Mouse (Mus musculus): ENCODE data around the gene Syne2. TPM values are rescaled to one million over a fixed set of nuclear protein-coding genes. Genes with fewer than 3 reads are reported as not detected.

The Syne2 gene
- total and polyA plus RNA-seq, 3 experiments, result 3.9 to 7.5 (median 4.9) TPM

DNA sequence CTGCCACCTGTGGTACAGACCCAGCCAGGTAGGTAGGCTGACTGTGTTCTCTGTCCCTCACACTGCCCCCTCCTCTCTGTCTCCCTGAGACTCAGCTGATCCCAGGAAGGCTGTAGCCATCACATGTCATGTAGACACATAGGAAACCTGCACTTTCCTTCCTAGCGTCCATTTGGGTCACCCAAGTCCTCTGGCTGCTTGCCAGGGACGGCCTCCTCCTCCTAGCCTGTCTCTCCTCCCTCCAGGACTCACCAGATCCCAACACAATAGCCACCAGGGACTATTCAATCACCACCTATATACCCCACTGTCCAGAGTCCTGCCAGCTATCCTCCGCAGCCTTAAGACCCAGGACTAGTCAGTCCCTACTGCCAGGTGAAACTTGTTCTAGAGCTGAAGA is 293.1 kb downstream of the Syne2 start:
- Histone ChIP-seq H3K27me3 (replicated peaks) (no peaks in the 10 kb centered on the region), H3K9me3 (replicated peaks; ENCODE audit: low read length) (no peaks in the 10 kb centered on the region), H3K4me2 (ENCODE audit: insufficient read depth, low read depth, poor library complexity, severe bottlenecking) (no peak overlapping the region), H3K4me1 (ENCODE audit: control insufficient read depth in 1 of 2, insufficient read depth in 2 of 2) (peaks cover 10 to 18% of the 10 kb centered on the region in 2 experiments; a peak in 3 of 4 replicates), H3K4me3 (replicated peaks in 1 of 3; ENCODE audit: low read depth in 2 of 3, low read length in 2 of 3, poor library complexity in 1 of 3) (no peak overlapping the region), H3K27ac (ENCODE audit: insufficient read depth, low read depth) (no peak overlapping the region), H3K9ac (ENCODE audit: insufficient read depth, low read depth) (no peak overlapping the region), H3K36me3 (replicated peaks in 1 of 2; ENCODE audit: control insufficient read depth in 1 of 2, insufficient read depth in 1 of 2, low read length in 1 of 2) (peaks cover 0 to 31% of the 10 kb centered on the region in 2 experiments), H3K79me2 (replicated peaks; ENCODE audit: control insufficient read depth, extremely low read depth, insufficient read depth, poor library complexity, severe bottlenecking) (no peaks in the 10 kb centered on the region)
- no peak for TF ChIP-seq GABPA (IDR thresholded peaks at IDR 0.05; ENCODE audit: insufficient replicate concordance, low read depth, low read length)
- no peak for TF ChIP-seq MXI1 (IDR thresholded peaks at IDR 0.05; ENCODE audit: low read depth, low read length)
- no peak for TF ChIP-seq USF2 (conservative IDR thresholded peaks at IDR 0.05; ENCODE audit: low read depth, low read length)
- TF ChIP-seq MAX (IDR thresholded peaks at IDR 0.05; ENCODE audit: low read length), result no peak
- no peak for TF ChIP-seq E2F4 (IDR thresholded peaks at IDR 0.05; ENCODE audit: insufficient replicate concordance, low read depth, low read length)
- no peak for TF ChIP-seq TCF12 (IDR thresholded peaks at IDR 0.05; ENCODE audit: low read depth, low read length)
- TF ChIP-seq HCFC1 (IDR thresholded peaks at IDR 0.05; ENCODE audit: low read depth, low read length), result no peak
- no peak for TF ChIP-seq NELFE (IDR thresholded peaks at IDR 0.05; ENCODE audit: low read depth, low read length)
- no peak for TF ChIP-seq ELF1 (IDR thresholded peaks at IDR 0.05; ENCODE audit: low read depth, low read length)
- no peak for TF ChIP-seq MAZ (IDR thresholded peaks at IDR 0.05; ENCODE audit: low read depth, low read length)
- TF ChIP-seq SIN3A (IDR thresholded peaks at IDR 0.05; ENCODE audit: low read length), result no peak
- no peak for TF ChIP-seq JUND (conservative IDR thresholded peaks at IDR 0.05; ENCODE audit: low read depth, low read length)
- TF ChIP-seq USF1 (IDR thresholded peaks at IDR 0.05; ENCODE audit: low read depth, low read length), result no peak
- TF ChIP-seq MYC (IDR thresholded peaks at IDR 0.05; ENCODE audit: low read depth, low read length), result no peak
- no peak for TF ChIP-seq BHLHE40 (IDR thresholded peaks at IDR 0.05; ENCODE audit: low read depth, low read length)
- TF ChIP-seq ZC3H11A (IDR thresholded peaks at IDR 0.05; ENCODE audit: low read depth, low read length), result no peak
- TF ChIP-seq RAD21 (IDR thresholded peaks at IDR 0.05; ENCODE audit: low read depth, low read length), result no peak
- TF ChIP-seq ZMIZ1 (IDR thresholded peaks at IDR 0.05; ENCODE audit: low read depth, low read length), result no peak
- TF ChIP-seq JUN (IDR thresholded peaks at IDR 0.05; ENCODE audit: insufficient read depth, low read depth, low read length), result no peak
- in situ Hi-C loops (cut with MboI; ENCODE audit: low pct_ligation_motif_present, low pct_unique_long_range_greater_than_20kb, low sequenced_read_pairs), result no loop called here
- DNase-seq (ENCODE audit: extremely low read depth), result no peak
- dilution Hi-C loops (cut with MboI; ENCODE audit: extremely low pct_ligation_motif_present, extremely low pct_unique_long_range_greater_than_20kb, low sequenced_read_pairs), result no loop called here

DNA sequence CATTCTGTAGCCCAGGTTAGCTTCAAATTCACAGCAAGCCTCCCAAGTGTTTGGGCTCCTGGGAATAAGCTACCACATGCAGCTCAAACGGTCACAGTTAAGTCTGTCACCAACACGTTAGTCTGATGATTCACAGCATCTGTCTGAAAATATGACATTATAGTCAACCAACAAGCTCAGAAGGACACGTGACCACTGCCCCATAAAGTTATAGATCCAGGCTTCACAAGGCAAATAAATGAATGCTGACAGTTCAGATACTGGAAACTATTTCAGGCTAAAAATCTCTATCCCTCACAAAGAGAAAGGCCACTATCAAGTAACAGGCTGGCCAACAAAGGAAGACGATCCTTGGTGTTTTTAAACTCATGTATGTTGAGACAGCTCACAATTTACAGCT is 298.6 kb downstream of the Syne2 start:
- Histone ChIP-seq H3K4me3 (replicated peaks in 1 of 3; ENCODE audit: low read depth in 2 of 3, low read length in 2 of 3, poor library complexity in 1 of 3) (no peak overlapping the region), H3K27me3 (replicated peaks) (no peaks in the 10 kb centered on the region), H3K9ac (ENCODE audit: insufficient read depth, low read depth) (no peak overlapping the region), H3K4me2 (ENCODE audit: insufficient read depth, low read depth, poor library complexity, severe bottlenecking) (no peak overlapping the region), H3K9me3 (replicated peaks; ENCODE audit: low read length) (no peaks in the 10 kb centered on the region), H3K27ac (ENCODE audit: insufficient read depth, low read depth) (no peak overlapping the region), H3K36me3 (replicated peaks in 1 of 2; ENCODE audit: control insufficient read depth in 1 of 2, insufficient read depth in 1 of 2, low read length in 1 of 2) (no peaks in the 10 kb centered on the region), H3K4me1 (ENCODE audit: control insufficient read depth in 1 of 2, insufficient read depth in 2 of 2) (no peaks in the 10 kb centered on the region), H3K79me2 (replicated peaks; ENCODE audit: control insufficient read depth, extremely low read depth, insufficient read depth, poor library complexity, severe bottlenecking) (no peaks in the 10 kb centered on the region)
- TF ChIP-seq UBTF (IDR thresholded peaks at IDR 0.05; ENCODE audit: low read depth, low read length), result no peak
- no peak for TF ChIP-seq SMC3 (IDR thresholded peaks at IDR 0.05; ENCODE audit: low read depth, low read length)
- TF ChIP-seq ZKSCAN1 (IDR thresholded peaks at IDR 0.05; ENCODE audit: borderline replicate concordance, low read depth, low read length), result no peak
- no peak for TF ChIP-seq E2F4 (IDR thresholded peaks at IDR 0.05; ENCODE audit: insufficient replicate concordance, low read depth, low read length)
- no peak for TF ChIP-seq NRF1 (IDR thresholded peaks at IDR 0.05; ENCODE audit: low read depth, low read length)
- TF ChIP-seq MAX (IDR thresholded peaks at IDR 0.05; ENCODE audit: low read length), result no peak
- no peak for TF ChIP-seq MEF2A (IDR thresholded peaks at IDR 0.05; ENCODE audit: borderline replicate concordance, low read depth, low read length)
- TF ChIP-seq MAFK (IDR thresholded peaks at IDR 0.05; ENCODE audit: insufficient replicate concordance, low read length), result no peak
- no peak for TF ChIP-seq ETS1 (conservative IDR thresholded peaks at IDR 0.05; ENCODE audit: low read depth, low read length)
- TF ChIP-seq JUN (IDR thresholded peaks at IDR 0.05; ENCODE audit: insufficient read depth, low read depth, low read length), result no peak
- TF ChIP-seq KAT2A (IDR thresholded peaks at IDR 0.05; ENCODE audit: insufficient replicate concordance, low read length), result no peak
- TF ChIP-seq ZNF384 (IDR thresholded peaks at IDR 0.05; ENCODE audit: low read depth, low read length), result no peak
- TF ChIP-seq TBP (conservative IDR thresholded peaks at IDR 0.05; ENCODE audit: low read depth, low read length), result no peak
- no peak for TF ChIP-seq PAX5 (IDR thresholded peaks at IDR 0.05; ENCODE audit: low read length)
- TF ChIP-seq NELFE (IDR thresholded peaks at IDR 0.05; ENCODE audit: low read depth, low read length), result no peak
- no peak for TF ChIP-seq RAD21 (IDR thresholded peaks at IDR 0.05; ENCODE audit: low read depth, low read length)
- no peak for DNase-seq (ENCODE audit: extremely low read depth)
- in situ Hi-C loops (cut with MboI; ENCODE audit: low pct_ligation_motif_present, low pct_unique_long_range_greater_than_20kb, low sequenced_read_pairs), result no loop called here
- dilution Hi-C loops (cut with MboI; ENCODE audit: extremely low pct_ligation_motif_present, extremely low pct_unique_long_range_greater_than_20kb, low sequenced_read_pairs), result no loop called here

All from CH12.LX (cell line).